Mouse (Mus musculus): Measurements from ENCODE around the gene Spata13. TPM values are rescaled to one million over a fixed set of nuclear protein-coding genes. Genes with fewer than 3 reads are reported as not detected.

The Spata13 gene
- total RNA-seq, 2 experiments from 2014 or later, result 95.8 to 130 TPM

DNA sequence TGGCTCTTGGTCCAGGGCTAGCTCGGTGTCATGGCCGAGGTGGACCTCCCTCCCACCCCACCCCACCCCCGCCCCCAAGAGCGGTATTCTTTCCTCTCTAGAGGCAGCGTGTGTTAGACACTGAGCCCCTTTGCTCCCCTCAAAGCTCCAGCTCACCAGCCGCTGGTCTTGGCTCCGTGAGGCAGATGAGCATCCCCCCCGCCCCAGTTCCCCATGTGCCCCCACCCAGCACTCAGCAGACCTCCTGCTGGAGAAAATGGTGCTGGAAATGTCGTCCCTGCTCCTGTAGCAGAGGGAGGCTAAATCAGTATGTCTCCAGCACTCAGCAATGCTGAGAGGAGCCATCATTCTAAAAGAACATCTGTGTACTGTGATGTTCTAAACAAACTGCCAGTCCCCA, 109.9 kb downstream of the Spata13 start:
- DNase-seq (ENCODE audit: low spot score in 2 of 2), result no peak

DNA sequence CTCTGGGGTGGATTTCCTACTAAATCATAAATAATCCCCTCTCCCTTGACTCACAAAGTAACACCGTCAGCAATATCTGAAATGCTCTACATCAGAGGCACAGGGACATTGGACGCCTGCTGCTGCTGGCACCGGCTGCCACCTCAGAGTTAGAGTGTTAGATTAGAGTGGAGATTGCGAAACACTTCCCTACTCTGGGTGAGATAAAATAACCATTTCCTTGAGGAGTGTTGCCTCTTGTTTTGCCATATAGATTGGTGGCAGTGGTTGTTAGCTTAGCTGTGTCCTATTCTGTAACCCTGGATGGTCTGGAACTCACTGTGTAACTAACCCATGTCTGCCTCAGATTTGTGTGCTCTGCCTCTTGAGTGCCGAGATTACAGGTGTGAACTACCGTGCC, 111.4 kb downstream of the Spata13 start:
- DNase-seq (ENCODE audit: low spot score in 2 of 2), result no peak

DNA sequence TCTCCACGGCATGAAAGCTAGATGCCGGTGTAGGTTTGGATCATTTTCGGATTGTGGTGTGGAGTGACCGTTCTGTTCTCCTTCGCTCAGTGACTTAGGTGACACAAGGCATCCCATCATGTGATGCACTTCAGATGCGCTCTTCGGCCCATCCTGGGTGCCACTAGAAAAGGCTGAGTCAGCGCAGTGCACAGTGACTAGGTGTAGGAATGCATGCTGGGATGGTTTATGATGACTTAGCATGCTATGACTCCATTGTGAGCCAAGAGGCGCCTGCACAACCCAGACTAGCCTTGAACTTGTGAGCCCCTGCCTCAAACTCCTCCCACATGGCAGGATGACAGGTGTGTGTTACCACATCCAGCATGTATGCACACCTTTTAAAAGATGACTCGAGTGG, 112.3 kb downstream of the Spata13 start:
- DNase-seq (ENCODE audit: low spot score in 2 of 2), result no peak

DNA sequence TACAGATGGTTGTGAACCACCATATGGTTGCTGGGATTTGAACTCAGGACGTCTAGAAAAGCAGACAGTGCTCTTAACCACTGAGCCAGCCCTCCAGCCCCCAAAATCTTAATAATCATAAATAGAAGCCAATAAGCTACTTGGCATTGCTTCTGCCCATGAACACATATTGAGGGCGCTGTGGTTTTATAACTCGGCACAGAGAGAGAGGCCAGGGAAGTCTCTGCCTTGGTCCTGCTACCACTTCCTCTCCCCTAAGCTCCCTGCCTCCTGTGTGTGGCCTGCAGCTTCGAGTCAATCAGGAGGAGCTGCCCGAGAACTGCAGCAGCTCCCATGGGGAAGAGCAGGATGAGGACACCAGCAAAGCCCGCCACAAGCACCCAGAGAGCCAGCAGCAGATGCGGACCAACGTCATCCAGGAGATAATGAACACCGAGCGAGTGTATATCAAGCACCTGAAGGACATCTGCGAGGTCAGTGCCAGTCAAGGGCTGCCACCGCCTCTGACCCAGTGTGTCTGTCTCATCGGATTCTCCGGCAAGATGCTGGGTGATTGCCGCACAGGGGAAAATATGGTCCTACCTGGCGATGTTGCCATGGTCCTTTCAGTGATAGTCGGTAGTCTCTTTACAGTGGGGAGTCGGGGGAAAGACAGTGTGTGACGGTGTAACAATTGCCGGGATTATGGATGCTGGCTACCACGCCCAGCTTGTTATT, 113.5 kb downstream of the Spata13 start:
- DNase-seq (ENCODE audit: low spot score in 2 of 2), result no peak

DNA sequence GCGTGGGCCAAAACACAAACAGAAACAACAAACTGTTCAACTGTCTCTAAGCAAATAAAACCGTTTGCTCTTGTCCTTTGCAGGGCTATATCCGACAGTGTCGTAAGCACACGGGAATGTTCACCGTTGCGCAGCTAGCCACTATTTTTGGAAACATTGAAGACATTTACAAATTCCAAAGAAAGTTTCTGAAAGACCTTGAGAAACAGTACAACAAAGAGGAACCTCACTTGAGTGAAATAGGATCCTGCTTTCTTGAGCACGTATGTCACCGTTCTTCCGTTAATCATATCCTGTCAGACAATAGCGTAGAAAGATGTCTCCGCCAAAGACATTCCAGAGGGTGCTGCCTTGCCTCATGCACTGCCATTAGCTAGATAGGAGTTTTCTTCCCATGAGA, 116.1 kb downstream of the Spata13 start:
- DNase-seq (ENCODE audit: low spot score in 2 of 2), result no peak

DNA sequence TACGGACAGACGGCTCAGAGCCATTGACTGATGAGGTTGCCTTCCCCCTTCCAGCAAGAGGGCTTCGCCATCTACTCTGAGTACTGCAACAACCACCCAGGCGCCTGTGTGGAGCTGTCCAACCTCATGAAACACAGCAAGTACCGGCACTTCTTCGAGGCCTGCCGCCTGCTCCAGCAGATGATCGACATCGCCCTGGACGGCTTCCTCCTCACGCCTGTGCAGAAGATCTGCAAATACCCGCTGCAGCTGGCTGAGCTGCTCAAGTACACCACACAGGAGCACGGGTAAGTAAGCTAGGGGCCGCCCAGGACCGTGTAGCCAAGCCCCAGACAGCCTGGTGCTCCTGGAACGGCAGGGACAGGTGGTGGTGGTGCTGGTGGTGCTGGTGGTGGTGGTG, 117.8 kb downstream of the Spata13 start:
- DNase-seq (ENCODE audit: low spot score in 2 of 2), result no peak

DNA sequence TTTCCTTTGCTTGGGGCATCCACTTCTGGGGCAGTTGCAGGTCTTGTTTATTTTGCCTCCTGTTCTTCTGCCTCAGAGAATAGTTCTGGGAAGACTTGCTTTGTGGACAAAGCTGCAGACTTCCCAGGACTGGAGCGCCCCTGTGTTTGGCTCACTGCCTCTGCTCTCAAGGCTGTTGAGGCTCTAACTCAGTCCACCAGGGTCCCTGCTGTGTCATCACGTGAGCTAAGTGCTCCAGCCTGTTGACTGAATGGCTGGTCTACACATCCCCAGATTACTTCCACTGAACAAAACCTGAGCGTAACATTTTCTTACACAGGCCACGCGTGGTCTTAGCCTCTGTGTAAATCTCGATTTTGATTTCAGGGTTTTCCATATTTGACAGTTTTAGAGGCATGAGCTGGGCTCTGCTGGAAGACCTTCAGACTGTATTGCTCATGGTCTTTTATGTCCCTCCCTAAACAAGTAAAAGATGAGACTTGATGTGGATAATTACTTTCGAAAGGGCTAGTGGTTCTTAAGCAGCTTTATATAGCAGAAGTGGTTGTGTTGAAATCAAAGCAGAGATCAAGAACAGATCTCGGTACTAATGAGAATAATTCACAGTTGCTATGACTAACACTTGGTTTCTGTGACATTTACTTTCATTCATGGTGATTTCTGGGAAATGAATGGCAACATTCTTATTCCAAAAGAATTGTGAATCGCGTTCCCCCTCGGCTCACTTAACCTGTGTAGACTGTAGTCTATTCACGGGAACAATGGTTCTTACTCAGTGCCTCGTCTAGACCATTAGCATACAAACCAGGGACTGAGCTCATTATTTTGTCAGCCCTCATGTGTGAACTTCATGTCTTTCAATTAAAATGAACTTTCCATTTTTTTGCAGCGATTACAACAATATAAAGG, 119.3 kb downstream of the Spata13 start:
- no peak for DNase-seq (ENCODE audit: low spot score in 2 of 2)

DNA sequence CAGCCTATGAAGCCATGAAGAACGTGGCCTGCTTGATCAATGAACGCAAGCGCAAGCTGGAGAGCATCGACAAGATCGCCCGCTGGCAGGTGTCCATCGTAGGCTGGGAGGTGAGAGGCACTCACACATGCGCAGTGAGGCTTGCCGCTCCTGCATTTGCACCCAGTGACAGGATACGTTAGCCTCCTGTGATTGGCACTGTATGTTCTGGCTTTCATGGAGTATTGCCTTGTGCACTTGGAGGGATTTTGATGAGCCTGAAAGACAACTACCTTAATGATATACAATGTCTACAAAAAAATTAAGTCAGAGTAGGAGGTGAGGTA, 120.0 kb downstream of the Spata13 start:
- DNase-seq (ENCODE audit: low spot score in 2 of 2), result no peak

DNA sequence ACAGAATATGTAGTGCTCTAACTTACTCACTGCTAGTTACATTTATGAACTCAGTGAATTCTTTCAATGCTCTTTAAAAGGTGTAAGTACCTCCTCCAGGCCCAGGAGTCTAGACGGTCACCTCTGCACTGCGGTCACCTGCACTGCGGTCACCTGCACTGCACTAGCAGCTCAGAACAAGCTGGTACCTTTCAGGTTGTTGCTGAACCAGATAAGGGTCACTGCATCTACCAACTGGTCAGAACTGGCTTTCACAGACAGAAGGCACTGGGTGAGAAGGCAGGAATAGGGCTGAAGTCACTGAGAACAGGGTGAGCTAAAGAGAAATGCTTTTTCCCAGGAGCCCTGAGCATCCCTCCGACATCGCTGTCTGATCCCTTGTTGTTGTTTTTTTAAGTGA, 120.9 kb downstream of the Spata13 start:
- no peak for DNase-seq (ENCODE audit: low spot score in 2 of 2)

DNA sequence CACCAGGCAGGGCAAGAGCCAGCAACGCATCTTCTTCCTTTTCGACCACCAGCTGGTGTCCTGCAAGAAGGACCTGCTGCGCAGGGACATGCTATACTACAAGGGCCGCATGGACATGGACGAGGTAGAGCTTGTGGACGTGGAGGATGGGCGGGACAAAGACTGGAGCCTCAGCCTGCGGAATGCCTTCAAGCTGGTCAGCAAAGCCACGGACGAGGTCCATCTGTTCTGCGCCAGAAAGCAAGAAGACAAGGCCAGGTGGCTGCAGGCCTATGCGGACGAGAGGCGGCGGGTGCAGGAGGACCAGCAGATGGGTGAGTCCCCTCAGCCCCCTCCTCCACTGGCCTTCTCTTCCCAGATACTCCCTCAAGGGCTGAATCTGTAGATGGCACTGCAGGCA, 122.5 kb downstream of the Spata13 start:
- DNase-seq (ENCODE audit: low spot score in 2 of 2), result no peak

DNA sequence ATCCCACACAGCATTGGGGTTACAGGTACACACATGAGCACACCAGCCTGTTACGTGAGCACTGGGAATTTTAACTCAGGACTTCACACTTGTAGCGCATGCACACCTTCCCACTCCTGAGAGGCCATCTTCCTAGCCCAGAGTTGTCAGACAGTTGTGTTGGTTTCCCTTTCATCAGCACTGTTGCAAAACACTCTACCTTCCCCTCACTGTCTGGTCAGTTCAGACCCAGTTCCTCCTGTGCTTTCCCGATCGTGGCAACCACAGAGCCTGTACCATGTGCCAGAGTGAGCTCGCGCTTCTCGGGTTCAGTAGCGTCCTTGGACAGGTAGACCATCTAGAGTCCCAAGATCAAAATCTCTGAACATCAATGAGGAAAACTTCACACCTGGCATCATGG, 123.5 kb downstream of the Spata13 start:
- no peak for DNase-seq (ENCODE audit: low spot score in 2 of 2)

DNA sequence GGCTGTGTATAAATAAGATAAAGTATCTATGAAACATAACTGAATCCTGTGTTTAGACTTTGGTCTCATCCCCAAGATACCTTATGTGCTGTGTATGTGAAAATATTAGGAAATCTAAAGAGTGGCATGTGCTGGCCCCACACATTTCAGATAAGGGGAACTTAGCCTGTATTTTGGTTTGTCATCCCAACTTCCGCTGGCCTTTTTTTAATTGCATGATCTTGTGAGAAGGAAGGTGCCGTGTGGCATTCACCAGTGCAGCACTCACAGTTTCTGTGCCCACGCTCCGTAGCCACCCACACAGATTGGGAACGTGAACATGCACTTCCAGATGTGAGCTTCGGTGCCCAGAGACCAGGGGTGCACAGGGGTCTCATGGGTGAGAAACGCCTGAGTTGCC, 123.9 kb downstream of the Spata13 start:
- DNase-seq (ENCODE audit: low spot score in 2 of 2), result no peak

DNA sequence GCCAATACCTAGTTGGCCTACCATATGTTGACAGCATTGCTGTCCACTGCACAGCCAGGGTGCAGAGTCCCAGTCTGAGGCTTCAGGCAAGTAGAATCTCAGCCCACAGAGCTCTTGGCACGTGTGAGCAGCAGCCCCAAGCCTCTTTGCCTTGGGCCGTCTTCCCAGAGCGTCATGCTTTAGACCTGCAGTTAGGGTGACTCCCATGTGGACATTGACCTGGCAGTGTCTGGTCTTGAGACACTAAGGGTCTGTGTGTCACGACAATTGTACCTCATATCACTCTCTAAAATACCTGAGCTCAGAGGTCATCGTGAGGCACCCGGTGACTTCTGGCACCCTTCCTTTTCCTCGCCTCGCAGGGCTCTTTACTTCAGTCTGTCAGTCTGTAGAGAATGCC, 125.3 kb downstream of the Spata13 start:
- no peak for DNase-seq (ENCODE audit: low spot score in 2 of 2)

DNA sequence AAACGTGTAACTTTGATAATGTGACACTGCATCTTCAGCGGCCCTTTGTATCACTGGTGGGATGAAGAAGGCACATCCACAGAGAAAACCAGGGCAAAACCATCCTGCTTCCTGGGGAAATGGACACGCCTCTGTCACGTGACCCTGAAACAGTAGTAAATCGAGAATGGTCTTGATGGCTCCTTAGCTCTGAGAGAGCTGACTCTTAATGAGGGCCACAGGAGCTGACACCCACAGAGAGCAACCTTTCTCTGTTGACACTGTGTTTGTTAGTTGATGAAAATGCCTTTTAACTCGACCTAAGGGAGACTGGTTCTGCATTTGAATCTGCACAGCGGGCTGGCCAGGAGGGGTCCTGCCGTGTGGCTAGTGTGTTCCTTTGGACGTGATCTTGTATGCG, 128.0 kb downstream of the Spata13 start:
- no peak for DNase-seq (ENCODE audit: low spot score in 2 of 2)

DNA sequence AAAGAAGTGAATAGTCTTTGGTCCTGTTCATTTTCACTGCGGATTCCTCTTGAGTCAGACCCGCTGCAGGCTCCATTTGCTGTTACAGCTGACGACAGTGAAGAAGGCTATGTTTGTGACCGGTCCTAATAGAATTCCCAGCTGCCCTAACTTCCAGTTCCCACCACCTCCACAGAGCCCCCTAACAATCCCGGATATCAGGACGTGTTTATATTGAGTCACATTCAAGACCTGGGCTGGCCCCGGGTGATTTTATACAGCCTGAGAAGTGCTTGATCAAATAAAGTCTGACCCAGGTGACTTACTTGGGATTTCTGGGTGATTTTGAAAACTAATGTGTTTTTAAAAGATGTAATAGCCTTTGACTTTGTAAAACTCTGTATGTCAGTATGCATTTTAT, 129.0 kb downstream of the Spata13 start:
- no peak for DNase-seq (ENCODE audit: low spot score in 2 of 2)

DNA sequence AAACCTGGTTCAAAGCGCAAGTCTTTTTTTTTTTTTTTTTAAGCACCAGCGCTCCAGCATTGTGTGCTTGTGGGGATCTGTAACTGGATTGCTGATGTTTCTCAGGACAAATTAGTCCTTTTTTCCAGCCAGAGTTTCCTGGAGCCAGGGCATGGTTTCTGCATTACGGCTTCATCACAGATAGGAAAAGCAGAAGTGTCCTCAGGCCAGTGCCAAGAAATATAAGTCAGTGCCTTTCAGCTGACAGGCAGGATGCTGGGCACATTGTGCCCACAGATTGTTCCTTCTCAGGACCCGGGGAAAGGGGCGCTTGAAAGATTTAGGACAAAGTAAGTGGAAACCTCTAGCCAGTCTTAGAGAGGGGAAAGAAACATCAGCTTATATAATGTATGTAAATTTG, 129.9 kb downstream of the Spata13 start:
- DNase-seq (ENCODE audit: low spot score in 2 of 2), result no peak

DNA sequence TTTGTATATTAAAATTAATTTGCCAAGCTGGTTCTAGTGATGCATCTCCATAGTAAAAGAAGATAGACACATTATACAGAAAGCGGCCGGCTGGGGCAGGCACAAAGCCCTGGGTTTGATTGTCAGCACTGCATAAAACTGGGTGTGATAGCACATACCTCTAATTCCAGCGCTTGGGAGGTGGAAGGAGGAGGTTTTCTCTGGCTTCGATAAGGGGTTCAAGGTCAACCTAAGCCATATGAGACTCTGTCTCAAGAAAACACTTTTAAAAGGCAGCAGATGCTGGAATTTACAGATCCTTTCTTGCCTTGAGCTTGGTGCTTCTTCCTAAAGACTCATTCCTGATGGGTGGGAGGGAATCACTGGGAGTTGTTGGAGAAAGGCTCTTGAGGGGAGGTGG, 130.7 kb downstream of the Spata13 start:
- no peak for DNase-seq (ENCODE audit: low spot score in 2 of 2)

DNA sequence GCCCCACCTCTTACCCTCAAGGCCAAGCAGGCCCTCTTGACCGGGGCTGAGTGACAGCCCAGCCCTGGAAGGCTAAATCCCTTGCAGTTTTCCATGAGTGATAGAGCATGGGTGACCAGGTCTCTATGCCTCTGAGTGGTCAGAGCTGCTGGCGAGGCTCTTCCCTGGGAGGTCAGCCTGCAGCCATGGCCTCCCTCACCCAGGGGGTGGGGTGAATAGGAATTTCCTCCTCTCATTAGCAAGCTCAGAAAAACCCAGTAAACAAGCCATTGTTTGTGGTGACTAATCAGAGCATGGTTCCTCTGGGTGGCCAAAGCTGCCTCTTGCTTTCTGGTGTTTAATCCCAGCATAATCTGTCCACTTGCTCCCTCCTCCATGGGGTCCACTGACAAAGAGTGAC, 131.2 kb downstream of the Spata13 start:
- no peak for DNase-seq (ENCODE audit: low spot score in 2 of 2)

DNA sequence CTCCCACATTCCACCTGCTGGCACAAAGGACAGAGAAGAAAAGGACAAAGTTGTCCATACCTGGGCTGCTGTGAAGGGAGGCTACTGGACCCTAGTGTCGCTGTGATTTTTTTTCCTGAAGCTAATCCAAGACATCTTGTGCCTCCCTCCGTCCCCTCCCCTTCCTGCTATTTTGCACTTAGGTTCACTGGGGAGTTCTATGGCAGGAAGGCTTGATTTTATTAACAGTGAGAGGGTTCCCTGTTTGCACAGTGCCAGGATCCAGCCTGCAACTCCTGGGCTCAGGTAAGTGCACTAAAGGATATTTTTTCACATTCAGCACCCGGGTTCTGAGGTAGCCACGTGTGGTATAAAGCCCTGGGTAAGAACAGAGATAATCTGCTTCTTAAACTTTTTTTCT, 134.1 kb downstream of the Spata13 start, which contains the start of gene C1qtnf9:
Gene C1qtnf9, plus strand, starts transcription at position 251 of the 400 bp plus-strand sequence.
- DNase-seq (ENCODE audit: low spot score in 2 of 2), result no peak

DNA sequence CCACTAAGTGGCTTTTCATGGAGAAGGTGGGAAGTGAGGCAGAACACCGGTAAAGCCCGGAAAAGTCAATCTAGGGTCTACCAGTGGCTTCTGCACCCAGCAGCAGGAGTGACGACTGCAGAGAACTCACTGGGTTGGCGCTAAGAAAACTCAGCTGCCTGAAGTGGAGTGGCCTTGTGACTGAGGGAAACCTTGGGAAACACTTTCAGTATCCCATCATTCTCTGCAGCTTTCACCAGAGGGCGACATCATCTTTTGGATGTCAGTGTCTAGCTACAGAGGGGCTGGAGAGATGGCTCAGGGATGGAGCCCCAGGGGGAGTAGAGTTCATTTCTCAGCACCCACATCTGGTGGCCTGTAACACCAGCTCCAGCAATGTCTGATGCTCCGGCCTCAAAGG, 135.5 kb downstream of the Spata13 start:
- no peak for DNase-seq (ENCODE audit: low spot score in 2 of 2)

DNA sequence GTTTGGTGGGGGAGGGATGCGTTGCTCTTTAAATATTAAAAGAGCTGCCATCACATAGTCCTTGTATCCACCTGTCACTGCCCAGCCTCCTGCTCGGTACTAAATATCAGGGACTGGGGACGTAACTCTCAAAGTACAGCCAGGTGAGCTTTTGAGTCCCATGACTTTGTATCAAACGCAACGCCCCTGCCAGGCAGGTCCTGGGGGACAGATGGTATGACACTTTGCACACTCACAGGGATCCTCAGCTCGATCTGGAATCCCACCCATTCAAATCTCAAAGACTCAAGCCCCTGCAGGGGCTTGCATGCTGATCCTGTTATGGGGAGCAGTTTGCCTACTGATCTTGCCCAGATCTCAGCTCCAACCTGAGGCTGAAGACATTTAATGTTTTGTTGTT, 136.8 kb downstream of the Spata13 start:
- DNase-seq (ENCODE audit: low spot score in 2 of 2), result no peak

DNA sequence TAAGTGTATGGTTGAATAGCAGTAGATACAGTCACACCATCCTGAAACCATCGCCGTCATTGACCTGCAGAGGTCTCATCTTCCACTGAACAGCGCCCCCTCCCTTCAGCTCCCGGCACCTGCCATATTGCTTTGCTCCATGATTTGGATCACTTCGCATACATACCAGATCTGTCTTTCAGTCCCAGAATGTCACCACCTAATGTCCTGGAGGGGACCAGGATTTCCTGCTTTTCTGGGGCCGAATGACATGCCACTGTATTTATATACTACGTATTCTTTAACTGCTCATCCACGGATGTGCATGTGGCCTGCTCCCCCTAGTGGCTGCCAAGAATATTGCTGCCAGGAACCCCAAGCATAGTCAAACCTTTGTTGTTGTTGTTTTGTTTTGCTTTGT, 137.3 kb downstream of the Spata13 start:
- peak; percentile 70 to 79 for DNase-seq (ENCODE audit: low spot score in 2 of 2)

DNA sequence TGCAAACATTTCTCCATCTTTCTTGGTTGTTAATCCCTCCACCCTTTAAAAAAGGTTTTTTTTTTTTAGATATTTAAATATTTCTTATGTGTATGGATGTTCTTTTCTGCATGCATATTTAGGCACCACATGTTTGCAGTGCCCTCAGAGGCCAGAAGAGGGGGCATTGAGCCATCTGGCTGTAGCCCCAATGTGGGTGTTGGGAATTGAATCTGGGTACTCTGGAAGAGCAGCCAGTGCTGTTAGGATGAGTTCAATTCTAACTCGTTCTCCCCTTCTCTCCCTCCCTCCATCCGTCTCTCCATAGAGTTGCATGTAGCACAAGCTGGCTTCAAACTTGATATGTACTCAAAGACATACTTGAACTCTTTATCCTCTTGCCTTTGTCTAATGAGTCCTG, 139.7 kb downstream of the Spata13 start:
- DNase-seq (ENCODE audit: low spot score in 2 of 2), result no peak

Measured in adrenal gland, adult 18-20 months (tissue).